Mouse (Mus musculus) left cerebral cortex, postnatal 36 days (tissue): ENCODE results near the gene 9930021J03Rik. TPM values are rescaled to one million over a fixed set of nuclear protein-coding genes. Genes with fewer than 3 reads are reported as not detected.

Experiments used
- DNase-seq, 2 experiments: peaks; one replicate each; pipeline ENCODE4 v3.0.0; 2021 to 2022; ENCODE audit warnings: low spot score in 2 of 2, mixed read lengths in 1 of 2
- intact Hi-C: fragments of 180-260 bp; cut with DNase I; formaldehyde crosslinking; loops from one replicate; pipeline ENCODE4 v1.15.1; 2025
- total RNA-seq, 2 experiments: library from RNA; stranded (reverse); gene quantifications; 2 replicates each; pipeline ENCODE4 v1.2.3; 2021

9930021J03Rik gene
- total RNA-seq, 2 experiments from 2014 or later, result 33.2 to 40.4 TPM

- DNase-seq, result peak; percentile 92 to 94
- intact Hi-C loops, result loop anchor here (5.0 kb wide), 1 partner anchor 219 kb away; the partner anchor contains the start of gene Uhrf2
Observed at GRCm38 (mm10) chr19:29812581-29813460, 7.0 kb upstream of the 9930021J03Rik start, which contains the start of gene Ranbp6. Ranbp6 (minus strand) TSS chr19:29812974.

GRCm38 (mm10) chr19:29810022-29810421 is 4.2 kb upstream of the 9930021J03Rik start:
- intact Hi-C loops, result loop anchor here (5.0 kb wide), 1 partner anchor 222 kb away; the partner anchor contains the start of gene Uhrf2
- no peak for DNase-seq

- intact Hi-C loops, result no loop called here
- peak; percentile 33 to 63 for DNase-seq
Observed at GRCm38 (mm10) chr19:29805101-29805916, 480 bp downstream of the 9930021J03Rik start.

GRCm38 (mm10) chr19:29803946-29804345 is 1.8 kb downstream of the 9930021J03Rik start:
- no peak for DNase-seq
- intact Hi-C loops, result no loop called here

- intact Hi-C loops, result no loop called here
- no peak for DNase-seq
Observed at GRCm38 (mm10) chr19:29797371-29797770, 8.4 kb downstream of the 9930021J03Rik start.

GRCm38 (mm10) chr19:29787997-29788396 is 17.8 kb downstream of the 9930021J03Rik start:
- DNase-seq, result no peak

GRCm38 (mm10) chr19:29782914-29783313 is 22.9 kb downstream of the 9930021J03Rik start:
- intact Hi-C loops, result no loop called here
- no peak for DNase-seq

More at GRCm38 (mm10) chr19:29787997-29788396, 17.8 kb downstream of the 9930021J03Rik start:
- intact Hi-C loops, result no loop called here

- intact Hi-C loops, result no loop called here
Observed at GRCm38 (mm10) chr19:29753939-29754338, 51.9 kb downstream of the 9930021J03Rik start.

GRCm38 (mm10) chr19:29750994-29751393 is 54.8 kb downstream of the 9930021J03Rik start:
- intact Hi-C loops, result no loop called here
- DNase-seq, result no peak

More at GRCm38 (mm10) chr19:29753939-29754338, 51.9 kb downstream of the 9930021J03Rik start:
- DNase-seq, result no peak

GRCm38 (mm10) chr19:29743531-29743930 is 62.3 kb downstream of the 9930021J03Rik start:
- no peak for DNase-seq
- intact Hi-C loops, result no loop called here

GRCm38 (mm10) chr19:29740661-29741060 is 65.1 kb downstream of the 9930021J03Rik start:
- intact Hi-C loops, result no loop called here
- DNase-seq, result no peak

- DNase-seq, result no peak
- intact Hi-C loops, result no loop called here
Observed at GRCm38 (mm10) chr19:29739608-29740007, 66.2 kb downstream of the 9930021J03Rik start.

GRCm38 (mm10) chr19:29735421-29735820 is 70.4 kb downstream of the 9930021J03Rik start:
- no peak for DNase-seq
- intact Hi-C loops, result no loop called here

GRCm38 (mm10) chr19:29718476-29718875 is 87.3 kb downstream of the 9930021J03Rik start:
- no peak for DNase-seq
- intact Hi-C loops, result no loop called here

- intact Hi-C loops, result no loop called here
Observed at GRCm38 (mm10) chr19:29717854-29718253, 87.9 kb downstream of the 9930021J03Rik start.

GRCm38 (mm10) chr19:29713451-29713850 is 92.3 kb downstream of the 9930021J03Rik start:
- no peak for DNase-seq
- intact Hi-C loops, result no loop called here

More at GRCm38 (mm10) chr19:29717854-29718253, 87.9 kb downstream of the 9930021J03Rik start:
- DNase-seq, result no peak

GRCm38 (mm10) chr19:29709461-29709860 is 96.3 kb downstream of the 9930021J03Rik start:
- intact Hi-C loops, result no loop called here
- no peak for DNase-seq

GRCm38 (mm10) chr19:29708461-29708860 is 97.3 kb downstream of the 9930021J03Rik start:
- intact Hi-C loops, result no loop called here
- DNase-seq, result no peak

GRCm38 (mm10) chr19:29708003-29708402 is 97.8 kb downstream of the 9930021J03Rik start:
- no peak for DNase-seq
- intact Hi-C loops, result no loop called here

GRCm38 (mm10) chr19:29707314-29707898 is 98.4 kb downstream of the 9930021J03Rik start:
- intact Hi-C loops, result no loop called here
- no peak for DNase-seq
